Mouse (Mus musculus) small intestine, adult 2 months (tissue): ENCODE results near the gene Gprasp1. TPM values are rescaled to one million over a fixed set of nuclear protein-coding genes. Genes with fewer than 3 reads are reported as not detected.

Source experiments
- H3K27ac ChIP-seq: fragments of 200-500 bp; 2 replicates; pipeline ENCODE4 v1.5.1; 2012; ENCODE audit warnings: low read depth, low read length, control low read depth, inconsistent platforms; ENCODE audit not compliant: insufficient read depth
- H3K27me3 ChIP-seq: fragments of 200-500 bp; 2 replicates; pipeline ENCODE4 v1.6.1; 2012; ENCODE audit warnings: mild to moderate bottlenecking, moderate library complexity, low read length, inconsistent platforms; ENCODE audit not compliant: control insufficient read depth, insufficient read depth
- H3K36me3 ChIP-seq: fragments of 200-500 bp; 2 replicates; pipeline ENCODE4 v1.6.1; 2012; ENCODE audit warnings: mild to moderate bottlenecking, low read length, control low read depth, inconsistent platforms; ENCODE audit not compliant: control insufficient read depth, insufficient read depth
- H3K4me1 ChIP-seq: fragments of 200-500 bp; 2 replicates; pipeline ENCODE4 v1.6.1; 2012; ENCODE audit warnings: low read length, inconsistent platforms, mixed read lengths; ENCODE audit not compliant: control insufficient read depth, insufficient read depth, insufficient read length
- H3K4me3 ChIP-seq: fragments of 200-500 bp; 2 replicates; pipeline ENCODE4 v1.5.1; 2012; ENCODE audit warnings: low read depth, mild to moderate bottlenecking, control low read depth, inconsistent platforms, low read length, moderate library complexity
- CTCF ChIP-seq: fragments of 200-500 bp; IDR thresholded peaks from 2 replicates; pipeline ENCODE4 v1.5.1; 2012; ENCODE audit warnings: low read depth, mild to moderate bottlenecking, control low read depth, inconsistent platforms, low read length, moderate library complexity, mixed read lengths; ENCODE audit not compliant: insufficient replicate concordance, insufficient read length; ENCODE audit errors: extremely low read depth
- POLR2A ChIP-seq: fragments of 200-500 bp; IDR thresholded peaks from 2 replicates; pipeline ENCODE4 v1.6.1; 2012; ENCODE audit warnings: low read depth, mild to moderate bottlenecking, control low read depth, inconsistent platforms, low read length, moderate library complexity
- WGBS: fragments of 180-500 bp; shearing (Covaris S2); methylation state at CpG from one replicate; pipeline ENCODE4 v1.1.7; 2018; 5-methylcytosine and 5-hydroxymethylcytosine counted together
- polyA plus RNA-seq: library from polyadenylated mRNA; depleted of rRNA; stranded (reverse); fragments of >200 nt; gene quantifications from 2 replicates; pipeline ENCODE4 v1.2.3, GENCODE M21; 2012; rRNA removed

Gprasp1 gene
- polyA plus RNA-seq = 1.4 and 2.6 TPM in 2 replicates

DNA sequence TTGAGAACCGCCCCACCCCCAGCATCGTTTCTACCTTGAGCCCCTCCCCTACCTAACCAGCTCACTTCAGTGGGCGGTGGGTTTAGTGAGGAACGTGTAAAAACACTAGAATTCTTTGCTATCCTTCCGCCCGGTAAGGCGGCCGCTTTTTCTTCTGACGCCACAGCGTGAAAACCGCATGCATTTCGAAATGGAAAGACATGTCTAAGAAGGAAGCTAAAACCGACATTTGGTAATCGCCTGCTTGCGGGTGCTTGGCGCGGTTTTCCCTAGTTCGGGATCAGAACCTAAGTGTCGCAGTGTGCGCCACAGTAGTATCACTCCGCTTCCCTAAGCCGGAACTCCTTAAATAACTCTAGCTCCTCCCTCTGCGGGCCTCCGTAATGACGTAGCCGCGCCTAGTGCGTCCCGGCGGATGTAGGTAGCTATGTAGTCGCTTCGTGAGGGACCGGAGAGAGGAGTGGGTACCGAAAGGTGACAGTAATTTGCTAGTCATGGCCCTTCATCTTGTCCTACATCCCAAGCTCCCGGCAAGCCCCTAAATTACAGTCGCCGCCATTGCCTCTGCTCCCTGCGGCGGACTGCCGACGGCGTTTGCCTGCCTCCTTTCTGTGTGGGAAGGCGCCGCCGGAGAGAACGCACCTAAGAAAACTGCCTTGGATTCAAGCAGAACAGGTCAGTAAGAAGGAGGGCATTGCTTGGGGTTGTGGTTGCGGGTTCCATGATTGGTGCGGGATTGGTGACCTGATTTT is at the start of gene Gprasp1, which contains the start of gene Armcx5:
Gprasp1 (plus strand) TSS at position 430 of the 752 bp plus-strand sequence.
Armcx5 (plus strand) TSS at position 430 of the 752 bp plus-strand sequence.
- TF ChIP-seq POLR2A = peak; percentile 42; the same call in 1 of the 2 replicates
- TF ChIP-seq CTCF = no peak
- peak within 1 kb of the TSS; percentile 89 for H3K4me3 ChIP-seq
- H3K36me3 ChIP-seq = peaks cover 4% of the 10 kb centered on the region; the same call in 1 of the 2 replicates
- WGBS = 15% methylated on average over 48 of the region's 48 CpGs
- H3K27ac ChIP-seq = peak within 1 kb of the TSS; percentile 52
- H3K27me3 ChIP-seq = no peaks in the 10 kb centered on the region
- no peaks in the 10 kb centered on the region for H3K4me1 ChIP-seq

DNA sequence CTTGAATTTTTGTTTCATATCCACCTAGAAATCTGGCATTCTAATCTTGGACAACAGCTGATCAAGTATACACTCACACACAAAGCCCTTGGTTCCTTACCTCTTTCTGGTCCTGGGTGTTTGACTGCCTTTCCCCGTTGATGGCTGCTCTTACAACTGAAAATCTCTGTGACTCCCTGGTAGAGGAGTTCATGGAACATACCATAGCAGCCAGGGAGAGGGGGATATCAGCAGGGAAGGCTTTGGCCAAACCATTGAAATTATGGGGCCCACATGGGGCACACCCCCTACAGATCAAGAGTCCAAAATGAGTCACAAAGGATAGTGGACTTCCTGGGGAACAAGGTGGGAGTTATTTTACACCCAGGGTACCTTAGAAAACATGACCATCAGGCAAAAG is 48.9 kb upstream of the Gprasp1 start, which contains the start of gene Tcp11x2:
Tcp11x2 (minus strand) TSS at position 158 of the 400 bp plus-strand sequence.
- H3K36me3 ChIP-seq = no peaks in the 10 kb centered on the region
- H3K27ac ChIP-seq = no peak within 1 kb of the TSS
- TF ChIP-seq CTCF (no peak), POLR2A (no peak)
- no peaks in the 10 kb centered on the region for H3K27me3 ChIP-seq
- no peaks in the 10 kb centered on the region for H3K4me1 ChIP-seq
- H3K4me3 ChIP-seq = no peak within 1 kb of the TSS
- 48% methylated on average over 1 of the region's 1 CpGs for WGBS

DNA sequence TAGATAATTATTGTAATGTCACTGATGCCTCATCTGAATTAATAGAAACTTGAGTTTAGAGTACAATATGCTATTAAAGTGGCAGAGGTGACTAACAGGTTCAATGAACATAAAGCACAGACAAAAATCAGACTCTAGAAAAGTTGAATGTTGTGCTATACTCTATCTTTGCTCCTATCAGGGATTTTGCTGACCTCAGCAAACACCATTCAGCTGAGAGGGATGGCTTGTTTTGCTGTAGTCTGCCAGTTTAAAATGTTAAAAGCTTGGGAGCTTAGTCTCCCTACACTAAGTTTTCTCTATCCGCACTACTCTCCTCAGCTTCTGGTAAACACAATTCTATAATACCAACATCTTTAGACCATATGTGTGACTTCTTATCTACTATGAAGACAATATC is 39.4 kb upstream of the Gprasp1 start:
- TF ChIP-seq POLR2A (no peak), CTCF (no peak)
- WGBS = 97% methylated on average over 1 of the region's 1 CpGs

DNA sequence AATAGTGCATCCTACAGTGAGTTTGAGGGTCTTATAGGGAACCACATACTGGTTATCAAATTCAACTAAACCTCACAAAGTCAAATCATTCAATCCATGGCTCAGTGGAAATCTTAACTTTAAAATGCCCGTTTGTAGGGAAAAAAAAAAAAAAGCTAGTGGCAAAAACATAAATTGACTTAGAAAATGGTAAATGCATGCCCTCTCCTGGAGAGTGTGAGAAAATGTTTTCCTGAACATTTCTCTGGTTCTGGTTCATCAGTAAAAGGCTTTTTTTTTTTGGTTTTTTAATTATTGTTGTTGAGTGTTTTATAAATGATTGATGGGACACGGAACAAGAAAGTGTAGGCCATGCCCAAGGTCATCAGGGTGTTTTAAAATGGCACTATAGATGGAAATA is 38.2 kb upstream of the Gprasp1 start:
- WGBS = 35% methylated on average over 2 of the region's 2 CpGs
- Histone ChIP-seq H3K4me3 (no peak overlapping the region), H3K27me3 (no peaks in the 10 kb centered on the region), H3K4me1 (no peaks in the 10 kb centered on the region), H3K36me3 (no peaks in the 10 kb centered on the region), H3K27ac (no peak overlapping the region)
- TF ChIP-seq POLR2A = no peak
- TF ChIP-seq CTCF = no peak

More for the DNA sequence above, 39.4 kb upstream of the Gprasp1 start:
- H3K27me3 ChIP-seq = no peaks in the 10 kb centered on the region
- no peaks in the 10 kb centered on the region for H3K36me3 ChIP-seq
- H3K27ac ChIP-seq = no peak overlapping the region
- H3K4me1 ChIP-seq = no peaks in the 10 kb centered on the region
- no peak overlapping the region for H3K4me3 ChIP-seq

DNA sequence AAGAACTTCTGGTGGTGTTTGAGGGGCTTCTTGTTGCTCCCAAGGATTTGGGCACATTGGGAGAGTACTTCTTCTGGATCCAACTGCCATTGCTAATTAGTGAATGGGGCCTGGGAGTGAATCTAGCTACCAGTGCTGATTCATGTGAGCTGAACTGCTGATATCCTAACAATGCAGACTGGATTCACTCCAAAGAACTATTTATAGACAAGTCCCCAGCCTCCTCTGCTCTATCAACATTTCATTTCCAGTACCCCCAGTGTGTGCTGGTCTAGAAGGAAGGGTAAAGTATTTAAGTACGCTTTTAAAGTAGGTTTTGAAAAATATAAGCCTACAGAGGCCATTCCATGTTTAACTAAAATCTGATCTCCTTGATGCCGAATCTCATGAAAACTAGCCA is 29.7 kb upstream of the Gprasp1 start:
- no peaks in the 10 kb centered on the region for H3K36me3 ChIP-seq
- no peak for TF ChIP-seq CTCF
- no peak for TF ChIP-seq POLR2A
- H3K27ac ChIP-seq = no peak overlapping the region
- H3K4me3 ChIP-seq = no peak overlapping the region
- H3K27me3 ChIP-seq = no peaks in the 10 kb centered on the region
- no peaks in the 10 kb centered on the region for H3K4me1 ChIP-seq
- 75% methylated on average over 2 of the region's 2 CpGs for WGBS

DNA sequence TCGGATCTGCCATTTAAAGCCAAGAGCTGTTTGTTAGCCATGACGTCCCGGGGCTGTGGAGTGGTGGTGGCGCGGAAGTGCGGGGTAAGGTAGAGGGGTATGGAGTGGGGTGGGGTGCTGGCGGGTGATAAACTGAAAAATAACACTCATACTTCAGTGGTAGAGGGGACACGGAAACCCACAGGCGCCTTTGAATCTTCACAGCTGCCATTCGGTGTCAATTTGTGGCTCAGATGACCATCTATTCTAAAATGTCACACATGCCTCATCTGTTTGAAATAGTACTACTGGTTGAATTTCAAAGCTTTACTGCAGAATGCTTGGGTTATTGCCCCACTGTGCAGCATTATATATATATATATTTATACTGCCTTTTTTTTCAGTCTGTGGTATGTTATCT is 17.4 kb upstream of the Gprasp1 start, which contains the start of gene Tmsb15a:
Tmsb15a (minus strand) TSS at position 101 of the 400 bp plus-strand sequence.
- Histone ChIP-seq H3K4me3 (no peak within 1 kb of the TSS), H3K36me3 (no peaks in the 10 kb centered on the region), H3K27ac (no peak within 1 kb of the TSS), H3K4me1 (no peaks in the 10 kb centered on the region), H3K27me3 (no peaks in the 10 kb centered on the region)
- no peak for TF ChIP-seq POLR2A
- TF ChIP-seq CTCF = no peak
- 85% methylated on average over 10 of the region's 10 CpGs for WGBS

DNA sequence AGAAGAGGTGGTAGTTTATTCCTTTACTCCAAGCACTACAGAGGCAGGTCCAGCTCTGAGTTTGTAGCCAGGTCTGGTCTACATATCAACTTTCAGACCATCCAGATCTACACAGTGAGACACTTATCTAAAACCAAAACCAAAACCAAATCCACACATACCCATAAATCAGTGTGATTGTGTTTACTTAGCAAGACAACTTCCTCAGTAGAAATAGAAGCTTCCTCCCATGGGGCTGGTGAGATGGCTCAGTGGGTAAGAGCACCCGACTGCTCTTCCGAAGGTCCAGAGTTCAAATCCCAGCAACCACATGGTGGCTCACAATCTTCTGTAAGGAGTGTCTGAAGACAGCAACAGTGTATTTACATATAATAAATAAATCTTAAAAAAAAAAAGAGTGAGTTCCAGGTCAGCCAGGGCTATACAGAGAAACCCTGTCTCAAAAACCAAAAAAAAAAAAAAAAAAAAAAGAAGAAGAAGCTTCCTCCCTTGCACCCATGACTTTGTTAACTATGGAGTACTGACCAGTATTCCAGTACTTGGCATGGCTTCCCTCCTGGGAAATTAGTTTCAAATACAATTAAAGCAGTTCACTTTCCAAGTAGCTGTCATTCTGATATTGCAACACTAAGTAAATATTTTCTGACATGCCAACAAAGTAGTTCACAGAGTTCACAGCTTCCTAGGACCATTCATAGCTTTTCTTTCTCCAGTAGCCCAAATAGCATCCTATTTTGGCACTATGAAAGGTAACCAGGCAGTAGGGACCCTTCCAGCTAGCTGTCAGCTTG is 3.6 kb upstream of the Gprasp1 start:
- TF ChIP-seq CTCF = no peak
- no peak for TF ChIP-seq POLR2A
- H3K4me3 ChIP-seq = no peak overlapping the region
- no peaks in the 10 kb centered on the region for H3K27me3 ChIP-seq
- H3K27ac ChIP-seq = no peak overlapping the region
- no peaks in the 10 kb centered on the region for H3K4me1 ChIP-seq
- no peaks in the 10 kb centered on the region for H3K36me3 ChIP-seq
- WGBS = 36% methylated on average over 2 of the region's 2 CpGs
